Mouse (Mus musculus) limb, embryonic 14.5 days (tissue): ENCODE results near the gene Tsn. TPM values are rescaled to one million over a fixed set of nuclear protein-coding genes. Genes with fewer than 3 reads are reported as not detected.

Experiments used
- ATAC-seq: fragments of 200-750 bp; cut with Nextera tagmentation; 2 replicates; pipeline ENCODE4 v1.8.0; 2017; ENCODE audit warnings: low read depth, moderate number of reproducible peaks, moderate TSS enrichment; ENCODE audit not compliant: low FRiP score
- DNase-seq: peaks from one replicate; pipeline ENCODE4 v3.0.0-alpha.2; 2015; ENCODE audit warnings: low spot score
- H3K27ac ChIP-seq: fragments of 300-500 bp; sonication (generic); replicated peaks from 2 replicates; pipeline ENCODE4 v1.5.1; 2014; ENCODE audit warnings: low read depth, mild to moderate bottlenecking, low read length, moderate library complexity, mixed read lengths
- H3K27me3 ChIP-seq: fragments of 300-500 bp; sonication (generic); 2 replicates; pipeline ENCODE4 v1.6.1; 2014; ENCODE audit warnings: low read length, mixed read lengths; ENCODE audit not compliant: control insufficient read depth, insufficient read depth
- H3K36me3 ChIP-seq: fragments of 300-500 bp; sonication (generic); 2 replicates; pipeline ENCODE4 v1.6.1; 2014; ENCODE audit warnings: mild to moderate bottlenecking, low read length, moderate library complexity, mixed read lengths; ENCODE audit not compliant: control insufficient read depth, insufficient read depth
- H3K4me1 ChIP-seq: fragments of 300-500 bp; sonication (generic); 2 replicates; pipeline ENCODE4 v1.6.1; 2014; ENCODE audit warnings: antibody characterized with exemption, low read length, mixed read lengths; ENCODE audit not compliant: control insufficient read depth, insufficient read depth
- H3K4me2 ChIP-seq: fragments of 300-500 bp; sonication (generic); replicated peaks from 2 replicates; pipeline ENCODE4 v1.6.1; 2014; ENCODE audit warnings: low read depth, mild to moderate bottlenecking, low read length, moderate library complexity; ENCODE audit not compliant: severe bottlenecking
- H3K4me3 ChIP-seq: fragments of 300-500 bp; sonication (generic); replicated peaks from 2 replicates; pipeline ENCODE4 v1.5.1; 2014; ENCODE audit warnings: low read length
- H3K9ac ChIP-seq: fragments of 300-500 bp; sonication (generic); 2 replicates; pipeline ENCODE4 v1.6.1; 2014; ENCODE audit warnings: mild to moderate bottlenecking, low read depth, low read length, moderate library complexity; ENCODE audit not compliant: severe bottlenecking
- H3K9me3 ChIP-seq: fragments of 300-500 bp; sonication (generic); 2 replicates; pipeline ENCODE4 v1.6.1; 2016; ENCODE audit warnings: low read length; ENCODE audit not compliant: control insufficient read depth
- POLR2A ChIP-seq: fragments of 200-500 bp; IDR thresholded peaks from 2 replicates; pipeline ENCODE4 v1.8.0; 2012; ENCODE audit warnings: inconsistent platforms, mild to moderate bottlenecking, moderate library complexity, borderline replicate concordance; ENCODE audit not compliant: insufficient read depth, insufficient read length; ENCODE audit errors: extremely low read depth
- WGBS: fragments of 180-500 bp; shearing (Covaris S2); extraction: QIAGEN DNeasy Blood & Tissue Kit; methylation state at CpG from one replicate; pipeline ENCODE4 v1.1.7; 2014; 5-methylcytosine and 5-hydroxymethylcytosine counted together
- polyA plus RNA-seq, 2 experiments: library from polyadenylated mRNA; depleted of rRNA in 1 of 2; stranded (reverse) in 1 of 2; unstranded in 1 of 2; fragments of >200 nt; fragmentation: Nextera tagmentation in 1 of 2; extraction: Ambion mirVana in 1 of 2; gene quantifications; 2 replicates each; pipeline versions ENCODE4 v1.2.1 to v1.2.3; 2012 to 2014

Tsn gene
- polyA plus RNA-seq, 2 experiments = 101 to 290 TPM

DNA sequence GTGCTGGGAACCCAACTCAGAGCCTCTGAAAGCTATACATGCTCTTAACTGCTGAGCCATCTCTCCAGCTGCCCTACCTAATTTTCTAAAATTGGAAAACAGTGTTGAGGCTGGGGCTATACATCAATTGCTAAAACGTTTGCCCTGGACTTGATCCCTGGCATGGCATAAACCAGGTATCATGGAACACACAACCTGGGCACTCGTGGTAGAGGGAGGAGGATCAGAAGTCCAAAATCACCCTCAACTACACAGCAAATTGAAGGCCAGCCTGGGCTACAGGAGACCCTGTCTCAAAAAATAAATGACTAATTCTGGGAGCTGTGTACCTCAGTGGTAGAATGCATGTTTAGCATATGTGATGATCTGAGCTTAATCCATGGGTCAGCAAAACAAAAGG is 13.8 kb downstream of the Tsn start:
- no peak for TF ChIP-seq POLR2A
- Histone ChIP-seq H3K9ac (no peak overlapping the region), H3K4me2 (no peak overlapping the region), H3K27me3 (no peaks in the 10 kb centered on the region), H3K4me1 (no peaks in the 10 kb centered on the region), H3K36me3 (peaks cover 68% of the 10 kb centered on the region), H3K4me3 (no peak overlapping the region), H3K9me3 (no peaks in the 10 kb centered on the region), H3K27ac (no peak overlapping the region)
- ATAC-seq (no peak), DNase-seq (no peak)
- WGBS = 88% methylated on average over 2 of the region's 2 CpGs

- H3K9ac ChIP-seq = no peak overlapping the region
- no peak for DNase-seq
- H3K4me2 ChIP-seq = no peak overlapping the region
- no peaks in the 10 kb centered on the region for H3K9me3 ChIP-seq
- no peaks in the 10 kb centered on the region for H3K4me1 ChIP-seq
- no peaks in the 10 kb centered on the region for H3K27me3 ChIP-seq
- ATAC-seq = no peak
- no peak overlapping the region for H3K4me3 ChIP-seq
- peaks cover 58% of the 10 kb centered on the region for H3K36me3 ChIP-seq
- TF ChIP-seq POLR2A = no peak
- WGBS = 80% methylated on average over 3 of the region's 3 CpGs
- no peak overlapping the region for H3K27ac ChIP-seq
Observed at GRCm38 (mm10) chr1:118296673-118297072, 14.9 kb downstream of the Tsn start.

GRCm38 (mm10) chr1:118294826-118295225 is 16.7 kb downstream of the Tsn start:
- no peak for TF ChIP-seq POLR2A
- WGBS = 88% methylated on average over 5 of the region's 5 CpGs
- no peak overlapping the region for H3K4me3 ChIP-seq
- no peak overlapping the region for H3K27ac ChIP-seq
- no peak overlapping the region for H3K9ac ChIP-seq
- no peaks in the 10 kb centered on the region for H3K27me3 ChIP-seq
- DNase-seq = no peak
- H3K36me3 ChIP-seq = peaks cover 40% of the 10 kb centered on the region
- H3K4me2 ChIP-seq = no peak overlapping the region
- H3K4me1 ChIP-seq = no peaks in the 10 kb centered on the region
- H3K9me3 ChIP-seq = no peaks in the 10 kb centered on the region
- no peak for ATAC-seq

- DNase-seq (no peak), ATAC-seq (no peak)
- WGBS = 97% methylated on average over 3 of the region's 3 CpGs
- no peaks in the 10 kb centered on the region for H3K9me3 ChIP-seq
- H3K4me2 ChIP-seq = no peak overlapping the region
- H3K27me3 ChIP-seq = no peaks in the 10 kb centered on the region
- no peak for TF ChIP-seq POLR2A
- H3K27ac ChIP-seq = no peak overlapping the region
- no peaks in the 10 kb centered on the region for H3K4me1 ChIP-seq
- H3K9ac ChIP-seq = no peak overlapping the region
- H3K4me3 ChIP-seq = no peak overlapping the region
- peaks cover 33% of the 10 kb centered on the region for H3K36me3 ChIP-seq
Observed at GRCm38 (mm10) chr1:118294192-118294591, 17.3 kb downstream of the Tsn start.

DNA sequence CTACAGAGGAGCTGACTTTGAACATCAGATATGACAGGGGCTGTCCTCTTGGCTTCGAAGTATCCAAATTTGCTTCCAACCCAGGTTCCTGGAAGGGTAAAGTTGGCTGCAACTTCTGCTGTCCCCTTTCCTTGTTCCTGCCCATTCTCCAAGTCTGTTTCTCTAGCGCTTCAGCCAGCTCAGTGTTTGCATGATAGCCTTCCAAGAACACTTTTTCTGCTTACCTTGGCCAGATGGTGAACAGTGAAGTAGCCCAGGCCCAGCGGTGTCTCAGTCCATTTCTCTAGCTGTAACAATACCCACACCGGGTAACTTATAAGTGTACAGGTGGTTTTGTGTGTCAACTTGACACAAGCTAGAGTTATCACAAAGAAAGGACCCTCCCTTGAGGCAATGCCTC is 19.2 kb downstream of the Tsn start:
- whole genome bisulfite sequencing = 92% methylated on average over 4 of the region's 4 CpGs
- TF ChIP-seq POLR2A = no peak

DNA sequence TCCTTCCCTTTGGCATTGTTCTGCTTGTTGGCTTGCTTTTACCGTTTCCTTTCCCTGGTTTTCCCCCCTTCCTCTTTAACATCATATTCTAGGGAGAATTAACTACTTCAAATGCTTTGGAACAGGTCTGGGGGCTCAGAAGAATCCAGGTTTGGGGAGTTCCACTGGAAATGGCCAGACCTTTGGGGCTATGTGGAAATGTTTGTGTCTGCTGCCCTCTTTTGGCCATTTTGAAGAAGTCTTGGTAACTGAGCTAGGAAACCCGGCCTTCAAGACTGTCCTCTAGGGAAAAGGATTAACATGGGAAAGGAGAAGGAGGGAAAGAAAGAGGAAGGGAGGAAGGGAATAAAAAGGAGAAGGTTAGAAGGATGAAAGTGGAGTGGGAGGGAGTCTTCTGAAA is 36.4 kb downstream of the Tsn start:
- no peaks in the 10 kb centered on the region for H3K9me3 ChIP-seq
- H3K27me3 ChIP-seq = no peaks in the 10 kb centered on the region
- peak; percentile 33 for DNase-seq
- H3K36me3 ChIP-seq = no peaks in the 10 kb centered on the region
- TF ChIP-seq POLR2A = no peak
- H3K4me3 ChIP-seq = no peak overlapping the region
- WGBS = 13% methylated on average over 2 of the region's 2 CpGs
- no peak overlapping the region for H3K9ac ChIP-seq
- H3K4me1 ChIP-seq = no peaks in the 10 kb centered on the region
- H3K4me2 ChIP-seq = no peak overlapping the region
- no peak overlapping the region for H3K27ac ChIP-seq
- no peak for ATAC-seq

More for the DNA sequence above, 19.2 kb downstream of the Tsn start:
- Histone ChIP-seq H3K4me1 (no peaks in the 10 kb centered on the region), H3K27me3 (no peaks in the 10 kb centered on the region), H3K9ac (no peak overlapping the region), H3K27ac (no peak overlapping the region), H3K4me3 (no peak overlapping the region), H3K36me3 (peaks cover 20% of the 10 kb centered on the region), H3K9me3 (no peaks in the 10 kb centered on the region), H3K4me2 (no peak overlapping the region)
- DNase-seq (no peak), ATAC-seq (no peak)
